ENCODE assay signal across 9 mouse cellular contexts in the genomic region with DNA sequence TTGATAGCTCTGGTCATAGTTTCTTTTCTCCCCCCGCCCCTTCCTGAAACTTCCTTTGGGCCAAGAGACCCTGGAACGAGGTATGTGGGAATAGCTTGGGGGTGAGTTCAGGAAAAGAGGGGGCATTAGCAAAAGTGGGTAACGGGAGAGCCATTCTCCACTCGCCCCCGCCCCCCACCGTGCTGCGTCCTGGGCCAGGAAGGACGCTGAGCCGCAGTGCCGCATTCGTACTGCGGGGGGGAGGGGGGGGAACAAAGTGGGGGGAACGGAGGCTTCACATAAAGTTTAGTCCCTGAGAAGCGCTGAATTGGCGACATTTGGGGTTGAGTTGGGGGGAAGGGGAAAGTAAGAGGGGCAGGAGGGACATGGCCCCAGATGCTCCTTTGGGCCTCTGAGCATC. TPM values are rescaled to one million over a fixed set of nuclear protein-coding genes. Genes with fewer than 3 reads are reported as not detected.
DNase-seq lines count a peak whose midpoint lies in the region; ATAC-seq and TF ChIP-seq lines count a peak whose summit lies in the region.
"Had no signal": no experiment of that assay in that cellular context is flagged by ENCODE, and none has a peak within 500 bp of the region (broad histone marks: within the 10 kb centered on the region; RNA-seq: fewer than 3 reads in every experiment).

No protein-coding gene starts in this region.

- no peak overlapping the region for H3K9ac ChIP-seq in stomach, embryonic 15.5 days
- H3K9ac ChIP-seq in stomach, postnatal 0 days (ENCODE audit: low read length) = no peak overlapping the region
- peak overlapping the region; percentile 53 for H3K9ac ChIP-seq in hindbrain, postnatal 0 days (replicated peaks; ENCODE audit: low read length)

- peak overlapping the region; percentile 22; the same call in 1 of the 2 replicates for H3K4me2 ChIP-seq in stomach, embryonic 15.5 days
- no peak overlapping the region for H3K4me2 ChIP-seq in stomach, postnatal 0 days (replicated peaks; ENCODE audit: low read depth)
- peak overlapping the region; percentile 89 for H3K4me2 ChIP-seq in hindbrain, postnatal 0 days (ENCODE audit: low read depth, low read length)

- TF ChIP-seq EP300 in stomach, postnatal 0 days (optimal IDR thresholded peaks at IDR 0.05) = no peak

- TF ChIP-seq CTCF in stomach, postnatal 0 days (IDR thresholded peaks at IDR 0.05; ENCODE audit: low read depth) = no peak
- no peak for TF ChIP-seq CTCF in hindbrain, postnatal 0 days (IDR thresholded peaks at IDR 0.05; ENCODE audit: low read depth)

- H3K4me1 ChIP-seq in stomach, embryonic 15.5 days = peaks cover 39% of the 10 kb centered on the region
- H3K4me1 ChIP-seq in stomach, postnatal 0 days (replicated peaks; ENCODE audit: control insufficient read depth, insufficient read depth) = peaks cover 5% of the 10 kb centered on the region
- H3K4me1 ChIP-seq in forebrain, embryonic 10.5 days = peaks cover 70% of the 10 kb centered on the region
- peaks cover 35% of the 10 kb centered on the region for H3K4me1 ChIP-seq in hindbrain, postnatal 0 days (ENCODE audit: insufficient read depth, low read length)

- WGBS in stomach, embryonic 15.5 days = 6% methylated on average over 15 of the region's 15 CpGs
- 4% methylated on average over 15 of the region's 15 CpGs for WGBS in stomach, postnatal 0 days
- WGBS in forebrain, embryonic 10.5 days = 4% methylated on average over 15 of the region's 15 CpGs
- 2% methylated on average over 14 of the region's 15 CpGs for WGBS in hindbrain, postnatal 0 days

- no peak for ATAC-seq in stomach, embryonic 15.5 days (ENCODE audit: insufficient read depth, low FRiP score, low read depth)
- ATAC-seq in stomach, postnatal 0 days (ENCODE audit: low FRiP score, low TSS enrichment) = no peak
- no peak for ATAC-seq in hindbrain, postnatal 0 days
- ATAC-seq: activated CD4-positive, CD25-positive, alpha-beta regulatory T cell, adult 4 months had no signal

- no peaks in the 10 kb centered on the region for H3K9me3 ChIP-seq in stomach, embryonic 15.5 days
- no peaks in the 10 kb centered on the region for H3K9me3 ChIP-seq in stomach, postnatal 0 days (ENCODE audit: control insufficient read depth, low read length)
- H3K9me3 ChIP-seq in forebrain, embryonic 10.5 days = no peaks in the 10 kb centered on the region
- no peaks in the 10 kb centered on the region for H3K9me3 ChIP-seq in hindbrain, postnatal 0 days (ENCODE audit: low read length)

- H3K27ac ChIP-seq in stomach, embryonic 15.5 days = no peak overlapping the region
- H3K27ac ChIP-seq in stomach, postnatal 0 days (replicated peaks) = no peak overlapping the region
- no peak overlapping the region for H3K27ac ChIP-seq in forebrain, embryonic 10.5 days
- H3K27ac ChIP-seq in hindbrain, postnatal 0 days = no peak overlapping the region
- H3K27ac ChIP-seq: macrophage had no signal

- no peak overlapping the region for H3K4me3 ChIP-seq in stomach, embryonic 15.5 days (replicated peaks)
- H3K4me3 ChIP-seq in stomach, postnatal 0 days (ENCODE audit: low read depth, low read length) = no peak overlapping the region
- H3K4me3 ChIP-seq in forebrain, embryonic 10.5 days = peak overlapping the region; percentile 74
- peak overlapping the region; percentile 73 for H3K4me3 ChIP-seq in hindbrain, postnatal 0 days (ENCODE audit: low read length)

- DNase-seq in stomach, postnatal 0 days (ENCODE audit: low spot score) = no peak
- DNase-seq in forebrain, embryonic 10.5 days (ENCODE audit: extremely low spot score, low spot score) = no peak
- DNase-seq in hindbrain, postnatal 0 days (ENCODE audit: low spot score) = no peak
- no peak for DNase-seq in natural killer cell, adult 2 months (ENCODE audit: low spot score in 2 of 2)
- DNase-seq in thymus, postnatal 14 days = no peak
- no peak for DNase-seq in layer of hippocampus, adult 11-12 months (ENCODE audit: low spot score)

- peaks cover 47% of the 10 kb centered on the region for H3K27me3 ChIP-seq in stomach, embryonic 15.5 days (replicated peaks)
- peaks cover 14% of the 10 kb centered on the region for H3K27me3 ChIP-seq in stomach, postnatal 0 days (ENCODE audit: control insufficient read depth, insufficient read depth, low read length)
- H3K27me3 ChIP-seq in forebrain, embryonic 10.5 days (ENCODE audit: poor library complexity, severe bottlenecking) = peaks cover 57% of the 10 kb centered on the region
- no peaks in the 10 kb centered on the region for H3K27me3 ChIP-seq in hindbrain, postnatal 0 days (ENCODE audit: insufficient read depth, low read length)

- H3K36me3 ChIP-seq in stomach, embryonic 15.5 days = no peaks in the 10 kb centered on the region
- H3K36me3 ChIP-seq in stomach, postnatal 0 days (ENCODE audit: control insufficient read depth, insufficient read depth, low read length) = no peaks in the 10 kb centered on the region
- H3K36me3 ChIP-seq in forebrain, embryonic 10.5 days (replicated peaks) = peaks cover 11% of the 10 kb centered on the region
- H3K36me3 ChIP-seq in hindbrain, postnatal 0 days (ENCODE audit: insufficient read depth, low read length) = no peaks in the 10 kb centered on the region; the same call in 1 of the 2 replicates

RNA-seq across cellular contexts. Expression of a gene that starts 2.6 kb away (rescaled TPM):
- 0.30 and 0.39 TPM in 2 replicates for polyA plus RNA-seq in stomach, embryonic 15.5 days (2015; fragmentation: Nextera tagmentation; extraction: Ambion mirVana)
- polyA plus RNA-seq in stomach, postnatal 0 days (2015; fragmentation: Nextera tagmentation; extraction: Ambion mirVana) = 0.06 and 0.10 TPM in 2 replicates
- polyA plus RNA-seq in forebrain, embryonic 10.5 days (2016; fragmentation: Nextera tagmentation; extraction: Ambion mirVana) = 0.80 and 0.84 TPM in 2 replicates
- 24.7 and 37.0 TPM in 2 replicates for total RNA-seq in hindbrain, postnatal 0 days (2014; rRNA removed)
- polyA plus RNA-seq in hindbrain, postnatal 0 days (2015; fragmentation: Nextera tagmentation; extraction: Ambion mirVana) = 8.0 and 8.2 TPM in 2 replicates
- polyA plus RNA-seq: activated CD4-positive, CD25-positive, alpha-beta regulatory T cell, adult 4 months had no signal

RNA-seq across cellular contexts. Expression of a gene that starts 20.9 kb away (rescaled TPM):
- 4.9 and 5.0 TPM in 2 replicates for polyA plus RNA-seq in stomach, embryonic 15.5 days (2015; fragmentation: Nextera tagmentation; extraction: Ambion mirVana)
- 0.50 and 0.55 TPM in 2 replicates for polyA plus RNA-seq in stomach, postnatal 0 days (2015; fragmentation: Nextera tagmentation; extraction: Ambion mirVana)
- 0.29 and 0.48 TPM in 2 replicates for polyA plus RNA-seq in forebrain, embryonic 10.5 days (2016; fragmentation: Nextera tagmentation; extraction: Ambion mirVana)
- 0.90 TPM in 1 of 2 replicates, not detected in the other for total RNA-seq in hindbrain, postnatal 0 days (2014; rRNA removed)
- 0.26 and 0.69 TPM in 2 replicates for polyA plus RNA-seq in hindbrain, postnatal 0 days (2015; fragmentation: Nextera tagmentation; extraction: Ambion mirVana)

RNA-seq across cellular contexts. Expression of a gene that starts 39.3 kb away (rescaled TPM):
- polyA plus RNA-seq in stomach, embryonic 15.5 days (2015; fragmentation: Nextera tagmentation; extraction: Ambion mirVana) = 62.9 and 65.0 TPM in 2 replicates
- 56.5 and 59.7 TPM in 2 replicates for polyA plus RNA-seq in stomach, postnatal 0 days (2015; fragmentation: Nextera tagmentation; extraction: Ambion mirVana)
- 74.6 and 76.2 TPM in 2 replicates for polyA plus RNA-seq in forebrain, embryonic 10.5 days (2016; fragmentation: Nextera tagmentation; extraction: Ambion mirVana)
- total RNA-seq in hindbrain, postnatal 0 days (2014; rRNA removed) = 71.2 and 76.4 TPM in 2 replicates
- polyA plus RNA-seq in hindbrain, postnatal 0 days (2015; fragmentation: Nextera tagmentation; extraction: Ambion mirVana) = 50.5 and 57.6 TPM in 2 replicates

RNA-seq across cellular contexts. Expression of a gene that starts 44.4 kb away (rescaled TPM):
- polyA plus RNA-seq in stomach, embryonic 15.5 days (2015; fragmentation: Nextera tagmentation; extraction: Ambion mirVana) = 69.8 and 75.6 TPM in 2 replicates
- polyA plus RNA-seq in stomach, postnatal 0 days (2015; fragmentation: Nextera tagmentation; extraction: Ambion mirVana) = 18.7 and 18.9 TPM in 2 replicates
- polyA plus RNA-seq in forebrain, embryonic 10.5 days (2016; fragmentation: Nextera tagmentation; extraction: Ambion mirVana) = 190 and 195 TPM in 2 replicates
- 26.3 and 30.0 TPM in 2 replicates for total RNA-seq in hindbrain, postnatal 0 days (2014; rRNA removed)
- 17.6 and 18.7 TPM in 2 replicates for polyA plus RNA-seq in hindbrain, postnatal 0 days (2015; fragmentation: Nextera tagmentation; extraction: Ambion mirVana)

Comparison
In these comparisons a context has a peak if more than half of its experiments do, and no peak if none do; other contexts are left out.
1. H3K4me3 ChIP-seq: peak in forebrain, embryonic 10.5 days (single experiment) and hindbrain, postnatal 0 days (single experiment); none in stomach, embryonic 15.5 days (single experiment) and stomach, postnatal 0 days (single experiment).